Mouse (Mus musculus) lung, postnatal 0 days (tissue): ENCODE measurements around the gene Islr2. TPM values are rescaled to one million over a fixed set of nuclear protein-coding genes. Genes with fewer than 3 reads are reported as not detected.

Experiments used
- ATAC-seq: fragments of 200-750 bp; cut with Nextera tagmentation; 2 replicates; pipeline ENCODE4 v1.8.0; 2017; ENCODE audit warnings: moderate library complexity
- DNase-seq: peaks from one replicate; pipeline ENCODE4 v3.0.0-alpha.2; 2016; ENCODE audit warnings: low spot score
- H3K27ac ChIP-seq: fragments of 300-500 bp; sonication (generic); 2 replicates; pipeline ENCODE4 v1.5.1; 2014; ENCODE audit warnings: antibody characterized with exemption, mild to moderate bottlenecking, low read length, mixed read lengths
- H3K27me3 ChIP-seq: fragments of 300-500 bp; sonication (generic); replicated peaks from 2 replicates; pipeline ENCODE4 v1.6.1; 2014; ENCODE audit warnings: low read length, mixed read lengths; ENCODE audit not compliant: insufficient read depth
- H3K36me3 ChIP-seq: fragments of 300-500 bp; sonication (generic); 2 replicates; pipeline ENCODE4 v1.6.1; 2014; ENCODE audit warnings: low read length, mixed read lengths; ENCODE audit not compliant: insufficient read depth
- H3K4me1 ChIP-seq: fragments of 300-500 bp; sonication (generic); 2 replicates; pipeline ENCODE4 v1.6.1; 2014; ENCODE audit warnings: antibody characterized with exemption, low read depth, low read length, mixed read lengths; ENCODE audit not compliant: insufficient read depth
- H3K4me2 ChIP-seq: fragments of 300-500 bp; sonication (generic); replicated peaks from 2 replicates; pipeline ENCODE4 v1.6.1; 2014; ENCODE audit warnings: low read depth, mild to moderate bottlenecking, low read length, moderate library complexity, mixed read lengths
- H3K4me3 ChIP-seq: fragments of 300-500 bp; sonication (generic); 2 replicates; pipeline ENCODE4 v1.5.1; 2014; ENCODE audit warnings: low read depth, low read length
- H3K9ac ChIP-seq: fragments of 300-500 bp; sonication (generic); replicated peaks from 2 replicates; pipeline ENCODE4 v1.6.1; 2014; ENCODE audit warnings: low read depth, mild to moderate bottlenecking
- H3K9me3 ChIP-seq: fragments of 300-500 bp; sonication (generic); 2 replicates; pipeline ENCODE4 v1.6.1; 2016; ENCODE audit warnings: low read length, mixed read lengths
- CTCF ChIP-seq: IDR thresholded peaks from 2 replicates; pipeline ENCODE4 v1.5.1; 2016; ENCODE audit warnings: antibody characterized with exemption, mild to moderate bottlenecking
- EP300 ChIP-seq: IDR thresholded peaks from 2 replicates; pipeline ENCODE4 v1.6.1; 2016; ENCODE audit warnings: antibody characterized with exemption, mild to moderate bottlenecking, control low read depth
- WGBS: fragments of 180-500 bp; shearing (Covaris S2); extraction: QIAGEN DNeasy Blood & Tissue Kit; methylation state at CpG from one replicate; pipeline ENCODE4 v1.1.7; 2014; 5-methylcytosine and 5-hydroxymethylcytosine counted together
- polyA plus RNA-seq: library from polyadenylated mRNA; unstranded; fragments of >200 nt; fragmentation: Nextera tagmentation; extraction: Ambion mirVana; gene quantifications from 2 replicates; pipeline ENCODE4 v1.2.1, GENCODE M21; 2015

The Islr2 gene
- polyA plus RNA-seq, 1 experiment from 2014 or later, result not detected

DNA sequence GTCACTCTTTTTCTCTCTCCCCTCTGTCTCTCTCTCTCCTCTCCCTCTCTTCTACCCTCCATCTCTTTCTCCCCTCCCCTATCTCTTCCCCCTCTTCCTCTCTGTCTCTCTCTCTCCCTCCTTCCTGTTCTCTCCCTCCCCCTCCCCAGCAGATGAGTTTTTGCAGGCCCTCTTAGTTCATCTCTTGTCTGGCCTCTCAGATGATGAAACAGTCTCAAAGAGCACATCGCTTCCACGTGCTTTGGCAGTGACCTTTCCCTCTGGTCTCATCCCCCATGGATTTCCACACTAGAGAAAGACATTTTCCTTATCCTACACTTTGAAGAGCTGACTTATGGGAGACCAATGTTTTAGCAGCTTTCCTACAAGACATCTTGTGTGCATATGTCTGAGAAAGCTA is 31.3 kb downstream of the Islr2 start:
- no peak overlapping the region for H3K27ac ChIP-seq
- no peaks in the 10 kb centered on the region for H3K4me1 ChIP-seq
- no peaks in the 10 kb centered on the region for H3K36me3 ChIP-seq
- no peak overlapping the region for H3K4me2 ChIP-seq
- DNase-seq (no peak), ATAC-seq (no peak)
- TF ChIP-seq CTCF (no peak), EP300 (no peak)
- 63% methylated on average over 2 of the region's 2 CpGs for WGBS
- no peaks in the 10 kb centered on the region for H3K27me3 ChIP-seq
- H3K9ac ChIP-seq, result no peak overlapping the region
- no peak overlapping the region for H3K4me3 ChIP-seq
- no peaks in the 10 kb centered on the region for H3K9me3 ChIP-seq

- no peak for TF ChIP-seq EP300
- DNase-seq (no peak), ATAC-seq (no peak)
- Histone ChIP-seq H3K4me3 (no peak overlapping the region), H3K36me3 (no peaks in the 10 kb centered on the region), H3K9me3 (no peaks in the 10 kb centered on the region), H3K4me1 (no peaks in the 10 kb centered on the region), H3K9ac (no peak overlapping the region), H3K27ac (no peak overlapping the region), H3K27me3 (no peaks in the 10 kb centered on the region), H3K4me2 (no peak overlapping the region)
- 81% methylated on average over 6 of the region's 6 CpGs for WGBS
Observed at GRCm38 (mm10) chr9:58169426-58169825, 34.7 kb downstream of the Islr2 start.

GRCm38 (mm10) chr9:58168880-58169279 is 35.2 kb downstream of the Islr2 start:
- 72% methylated on average over 3 of the region's 3 CpGs for WGBS
- H3K27ac ChIP-seq, result no peak overlapping the region
- no peak overlapping the region for H3K4me3 ChIP-seq
- TF ChIP-seq EP300 (no peak), CTCF (no peak)
- no peaks in the 10 kb centered on the region for H3K27me3 ChIP-seq
- H3K4me2 ChIP-seq, result no peak overlapping the region
- no peak overlapping the region for H3K9ac ChIP-seq
- ATAC-seq (no peak), DNase-seq (no peak)
- no peaks in the 10 kb centered on the region for H3K9me3 ChIP-seq
- H3K4me1 ChIP-seq, result no peaks in the 10 kb centered on the region
- H3K36me3 ChIP-seq, result no peaks in the 10 kb centered on the region

- no peaks in the 10 kb centered on the region for H3K36me3 ChIP-seq
- ATAC-seq (no peak), DNase-seq (no peak)
- no peak for TF ChIP-seq EP300
- no peak for TF ChIP-seq CTCF
- H3K4me1 ChIP-seq, result no peaks in the 10 kb centered on the region
- WGBS, result 81% methylated on average over 1 of the region's 1 CpGs
- no peaks in the 10 kb centered on the region for H3K27me3 ChIP-seq
- H3K9ac ChIP-seq, result no peak overlapping the region
- H3K4me2 ChIP-seq, result no peak overlapping the region
- no peaks in the 10 kb centered on the region for H3K9me3 ChIP-seq
- no peak overlapping the region for H3K4me3 ChIP-seq
- no peak overlapping the region for H3K27ac ChIP-seq
Observed at GRCm38 (mm10) chr9:58165779-58166178, 38.3 kb downstream of the Islr2 start.

GRCm38 (mm10) chr9:58163146-58163545 is 41.0 kb downstream of the Islr2 start:
- no peak overlapping the region for H3K4me3 ChIP-seq
- no peak for ATAC-seq
- H3K9ac ChIP-seq, result no peak overlapping the region
- H3K27ac ChIP-seq, result no peak overlapping the region
- DNase-seq, result no peak
- 76% methylated on average over 5 of the region's 5 CpGs for WGBS
- TF ChIP-seq CTCF (no peak), EP300 (no peak)
- 0 out of 2 replicates have a peak, but pooled peaks cover 4% of the 10 kb centered on the region for H3K4me1 ChIP-seq
- no peaks in the 10 kb centered on the region for H3K9me3 ChIP-seq
- no peaks in the 10 kb centered on the region for H3K36me3 ChIP-seq
- H3K4me2 ChIP-seq, result no peak overlapping the region
- no peaks in the 10 kb centered on the region for H3K27me3 ChIP-seq

- no peak overlapping the region for H3K27ac ChIP-seq
- ATAC-seq, result no peak
- H3K4me3 ChIP-seq, result no peak overlapping the region
- no peak for DNase-seq
- H3K36me3 ChIP-seq, result no peaks in the 10 kb centered on the region
- no peak for TF ChIP-seq CTCF
- no peak for TF ChIP-seq EP300
- no peaks in the 10 kb centered on the region for H3K27me3 ChIP-seq
- 87% methylated on average over 3 of the region's 3 CpGs for WGBS
- no peaks in the 10 kb centered on the region for H3K9me3 ChIP-seq
- no peak overlapping the region for H3K9ac ChIP-seq
- H3K4me1 ChIP-seq, result 0 out of 2 replicates have a peak, but pooled peaks cover 5% of the 10 kb centered on the region
- H3K4me2 ChIP-seq, result no peak overlapping the region
Observed at GRCm38 (mm10) chr9:58162173-58162572, 41.9 kb downstream of the Islr2 start.

GRCm38 (mm10) chr9:58160315-58160714 is 43.8 kb downstream of the Islr2 start:
- H3K9ac ChIP-seq, result no peak overlapping the region

More at GRCm38 (mm10) chr9:58160315-58160714, 43.8 kb downstream of the Islr2 start:
- H3K4me3 ChIP-seq, result no peak overlapping the region
- TF ChIP-seq EP300 (no peak), CTCF (no peak)
- no peaks in the 10 kb centered on the region for H3K36me3 ChIP-seq
- WGBS, result 61% methylated on average over 5 of the region's 5 CpGs
- no peak for ATAC-seq
- H3K4me2 ChIP-seq, result no peak overlapping the region
- H3K9me3 ChIP-seq, result no peaks in the 10 kb centered on the region
- H3K4me1 ChIP-seq, result peaks cover 5% of the 10 kb centered on the region; the same call in 1 of the 2 replicates
- no peak overlapping the region for H3K27ac ChIP-seq
- DNase-seq, result no peak
- no peaks in the 10 kb centered on the region for H3K27me3 ChIP-seq
